Mouse (Mus musculus): ENCODE measurements around the gene Dnajc7. TPM values are rescaled to one million over a fixed set of nuclear protein-coding genes. Genes with fewer than 3 reads are reported as not detected.

Dnajc7 gene
- polyA plus RNA-seq, 1 experiment from 2014 or later, result 293 TPM

GRCm38 (mm10) chr11:100579116-100579799, 40.7 kb downstream of the Dnajc7 start:
- no peaks in the 10 kb centered on the region for H3K27me3 ChIP-seq (replicated peaks; ENCODE audit: control insufficient read depth, insufficient read depth, low read length)
- H3K4me1 ChIP-seq (ENCODE audit: control insufficient read depth, insufficient read depth, low read depth, low read length), result peaks cover 10% of the 10 kb centered on the region
- H3K27ac ChIP-seq (ENCODE audit: low read depth, low read length), result no peak overlapping the region
- H3K4me2 ChIP-seq (ENCODE audit: low read length), result no peak overlapping the region
- H3K36me3 ChIP-seq (ENCODE audit: control insufficient read depth, insufficient read depth, low read length), result peaks cover 19% of the 10 kb centered on the region
- WGBS, result 93% methylated on average over 9 of the region's 9 CpGs
- H3K9ac ChIP-seq (ENCODE audit: low read depth, low read length), result no peak overlapping the region
- no peak for ATAC-seq
- no peak overlapping the region for H3K4me3 ChIP-seq (ENCODE audit: low read length)
- no peaks in the 10 kb centered on the region for H3K9me3 ChIP-seq (ENCODE audit: control insufficient read depth, low read length)

- no peak overlapping the region for H3K4me2 ChIP-seq (ENCODE audit: low read length)
- no peak overlapping the region for H3K4me3 ChIP-seq (ENCODE audit: low read length)
- peaks cover 10% of the 10 kb centered on the region for H3K4me1 ChIP-seq (ENCODE audit: control insufficient read depth, insufficient read depth, low read depth, low read length)
- peaks cover 7% of the 10 kb centered on the region for H3K36me3 ChIP-seq (ENCODE audit: control insufficient read depth, insufficient read depth, low read length)
- no peak overlapping the region for H3K9ac ChIP-seq (ENCODE audit: low read depth, low read length)
- 0 out of 2 replicates have a peak overlapping the region, but pooled peaks have one; percentile 23 for H3K27ac ChIP-seq (ENCODE audit: low read depth, low read length)
- WGBS, result 75% methylated on average over 8 of the region's 8 CpGs
- H3K27me3 ChIP-seq (replicated peaks; ENCODE audit: control insufficient read depth, insufficient read depth, low read length), result no peaks in the 10 kb centered on the region
- ATAC-seq, result peak; percentile 48; the same call in 1 of the 2 replicates
- no peaks in the 10 kb centered on the region for H3K9me3 ChIP-seq (ENCODE audit: control insufficient read depth, low read length)
These were observed 41.9 kb downstream of the Dnajc7 start for GRCm38 (mm10) chr11:100577852-100578599.

- peak overlapping the region; percentile 18; the same call in 1 of the 2 replicates for H3K27ac ChIP-seq (ENCODE audit: low read depth, low read length)
- peak overlapping the region; percentile 89 for H3K4me2 ChIP-seq (ENCODE audit: low read length)
- H3K9ac ChIP-seq (ENCODE audit: low read depth, low read length), result no peak overlapping the region
- no peak for ATAC-seq
- no peaks in the 10 kb centered on the region for H3K9me3 ChIP-seq (ENCODE audit: control insufficient read depth, low read length)
- WGBS, result 73% methylated on average over 21 of the region's 21 CpGs
- 0 out of 2 replicates have a peak, but pooled peaks cover 4% of the 10 kb centered on the region for H3K36me3 ChIP-seq (ENCODE audit: control insufficient read depth, insufficient read depth, low read length)
- peaks cover 13% of the 10 kb centered on the region for H3K4me1 ChIP-seq (ENCODE audit: control insufficient read depth, insufficient read depth, low read depth, low read length)
- no peak overlapping the region for H3K4me3 ChIP-seq (ENCODE audit: low read length)
- no peaks in the 10 kb centered on the region; the same call in 1 of the 2 replicates for H3K27me3 ChIP-seq (replicated peaks; ENCODE audit: control insufficient read depth, insufficient read depth, low read length)
These were observed 43.7 kb downstream of the Dnajc7 start for GRCm38 (mm10) chr11:100576256-100576655.

GRCm38 (mm10) chr11:100575484-100575855, 44.5 kb downstream of the Dnajc7 start:
- 0 out of 2 replicates have a peak, but pooled peaks cover 2% of the 10 kb centered on the region for H3K36me3 ChIP-seq (ENCODE audit: control insufficient read depth, insufficient read depth, low read length)
- peak overlapping the region; percentile 89 for H3K4me2 ChIP-seq (ENCODE audit: low read length)
- peaks cover 20% of the 10 kb centered on the region for H3K4me1 ChIP-seq (ENCODE audit: control insufficient read depth, insufficient read depth, low read depth, low read length)
- peak overlapping the region; percentile 77 for H3K9ac ChIP-seq (ENCODE audit: low read depth, low read length)
- H3K27ac ChIP-seq (ENCODE audit: low read depth, low read length), result peak overlapping the region; percentile 77
- H3K27me3 ChIP-seq (replicated peaks; ENCODE audit: control insufficient read depth, insufficient read depth, low read length), result no peaks in the 10 kb centered on the region; the same call in 1 of the 2 replicates
- WGBS, result 19% methylated on average over 2 of the region's 2 CpGs
- H3K9me3 ChIP-seq (ENCODE audit: control insufficient read depth, low read length), result no peaks in the 10 kb centered on the region
- peak; percentile 32; the same call in 1 of the 2 replicates for ATAC-seq
- H3K4me3 ChIP-seq (ENCODE audit: low read length), result peak overlapping the region; percentile 73

- Histone ChIP-seq H3K27ac (ENCODE audit: low read depth, low read length) (peak within 1 kb of the TSS; percentile 77), H3K9ac (ENCODE audit: low read depth, low read length) (peak within 1 kb of the TSS; percentile 77), H3K36me3 (ENCODE audit: control insufficient read depth, insufficient read depth, low read length) (0 out of 2 replicates have a peak, but pooled peaks cover 2% of the 10 kb centered on the region), H3K4me2 (ENCODE audit: low read length) (peak within 1 kb of the TSS; percentile 89), H3K4me1 (ENCODE audit: control insufficient read depth, insufficient read depth, low read depth, low read length) (peaks cover 20% of the 10 kb centered on the region), H3K27me3 (replicated peaks; ENCODE audit: control insufficient read depth, insufficient read depth, low read length) (no peaks in the 10 kb centered on the region; the same call in 1 of the 2 replicates), H3K4me3 (ENCODE audit: low read length) (peak within 1 kb of the TSS; percentile 73), H3K9me3 (ENCODE audit: control insufficient read depth, low read length) (no peaks in the 10 kb centered on the region)
- WGBS, result 3% methylated on average over 47 of the region's 47 CpGs
- peak; percentile 73 for ATAC-seq
These were observed 45.1 kb downstream of the Dnajc7 start, which contains the start of gene Cnp for GRCm38 (mm10) chr11:100574708-100575483. Gene Cnp (plus strand): TSS chr11:100574904.

- no peak overlapping the region; the same call in 1 of the 2 replicates for H3K4me2 ChIP-seq (ENCODE audit: low read length)
- 97% methylated on average over 3 of the region's 3 CpGs for whole genome bisulfite sequencing
- H3K27me3 ChIP-seq (replicated peaks; ENCODE audit: control insufficient read depth, insufficient read depth, low read length), result no peaks in the 10 kb centered on the region; the same call in 1 of the 2 replicates
- H3K4me1 ChIP-seq (ENCODE audit: control insufficient read depth, insufficient read depth, low read depth, low read length), result peaks cover 20% of the 10 kb centered on the region
- no peak overlapping the region; the same call in 1 of the 2 replicates for H3K27ac ChIP-seq (ENCODE audit: low read depth, low read length)
- ATAC-seq, result no peak
- no peak overlapping the region for H3K9ac ChIP-seq (ENCODE audit: low read depth, low read length)
- H3K4me3 ChIP-seq (ENCODE audit: low read length), result peak overlapping the region; percentile 73; the same call in 1 of the 2 replicates
- H3K9me3 ChIP-seq (ENCODE audit: control insufficient read depth, low read length), result no peaks in the 10 kb centered on the region
- no peaks in the 10 kb centered on the region for H3K36me3 ChIP-seq (ENCODE audit: control insufficient read depth, insufficient read depth, low read length)
These were observed 45.8 kb downstream of the Dnajc7 start for GRCm38 (mm10) chr11:100574188-100574587.

GRCm38 (mm10) chr11:100571202-100571567, 48.8 kb downstream of the Dnajc7 start:
- H3K4me2 ChIP-seq (ENCODE audit: low read length), result peak overlapping the region; percentile 46
- H3K36me3 ChIP-seq (ENCODE audit: control insufficient read depth, insufficient read depth, low read length), result no peaks in the 10 kb centered on the region
- peak overlapping the region; percentile 57 for H3K9ac ChIP-seq (ENCODE audit: low read depth, low read length)
- H3K27ac ChIP-seq (ENCODE audit: low read depth, low read length), result no peak overlapping the region
- H3K9me3 ChIP-seq (ENCODE audit: control insufficient read depth, low read length), result no peaks in the 10 kb centered on the region
- H3K4me1 ChIP-seq (ENCODE audit: control insufficient read depth, insufficient read depth, low read depth, low read length), result peaks cover 16% of the 10 kb centered on the region
- H3K27me3 ChIP-seq (replicated peaks; ENCODE audit: control insufficient read depth, insufficient read depth, low read length), result no peaks in the 10 kb centered on the region; the same call in 1 of the 2 replicates
- peak; percentile 41 for ATAC-seq
- WGBS, result 8% methylated on average over 16 of the region's 16 CpGs
- peak overlapping the region; percentile 25 for H3K4me3 ChIP-seq (ENCODE audit: low read length)

GRCm38 (mm10) chr11:100570430-100571201, 49.4 kb downstream of the Dnajc7 start:
- H3K27me3 ChIP-seq (replicated peaks; ENCODE audit: control insufficient read depth, insufficient read depth, low read length), result no peaks in the 10 kb centered on the region; the same call in 1 of the 2 replicates
- 9% methylated on average over 8 of the region's 8 CpGs for WGBS
- peak overlapping the region; percentile 25 for H3K4me3 ChIP-seq (ENCODE audit: low read length)
- no peaks in the 10 kb centered on the region for H3K36me3 ChIP-seq (ENCODE audit: control insufficient read depth, insufficient read depth, low read length)
- peak overlapping the region; percentile 57 for H3K9ac ChIP-seq (ENCODE audit: low read depth, low read length)
- H3K9me3 ChIP-seq (ENCODE audit: control insufficient read depth, low read length), result no peaks in the 10 kb centered on the region
- peaks cover 15% of the 10 kb centered on the region for H3K4me1 ChIP-seq (ENCODE audit: control insufficient read depth, insufficient read depth, low read depth, low read length)
- H3K4me2 ChIP-seq (ENCODE audit: low read length), result peak overlapping the region; percentile 46
- no peak overlapping the region for H3K27ac ChIP-seq (ENCODE audit: low read depth, low read length)
- peak; percentile 61 for ATAC-seq

All from hindbrain, embryonic 16.5 days (tissue).